Mouse (Mus musculus): Measurements from ENCODE around the gene D430042O09Rik. TPM values are rescaled to one million over a fixed set of nuclear protein-coding genes. Genes with fewer than 3 reads are reported as not detected.

D430042O09Rik gene
- total RNA-seq (2023) = 26.9 to 33.8 TPM (median 29.8 TPM) in 4 replicates

GRCm38 (mm10) chr7:125707593-125708022 lies at the start of gene D430042O09Rik, which contains the start of gene Gtf3c1:
TSS of gene D430042O09Rik (plus strand) at chr7:125707888.
TSS of gene Gtf3c1 (minus strand) at chr7:125707780.

Other genes with a start within 250 kb of the D430042O09Rik start
- 44.1 to 53.0 TPM (median 48.0 TPM) in 4 replicates for gene Nsmce1, start 216.3 kb upstream of the D430042O09Rik start, total RNA-seq (2023)
- gene Il4ra, start 155.8 kb upstream of the D430042O09Rik start, total RNA-seq (2023) = 193 to 214 TPM (median 200 TPM) in 4 replicates
- 192 to 211 TPM (median 202 TPM) in 4 replicates for gene Il21r, start 104.5 kb upstream of the D430042O09Rik start, total RNA-seq (2023)
- 78.7 to 87.3 TPM (median 80.5 TPM) in 4 replicates for gene Gtf3c1, start 108 bp upstream of the D430042O09Rik start, total RNA-seq (2023)